Mouse (Mus musculus) lung, postnatal 25 days (tissue): ENCODE data around the gene Prss53.
"Not testable (repeated sequence)": the region's sequence is repeated elsewhere in the genome, so short reads cannot be mapped to it uniquely, and the experiment has no call there.

ENCODE experiments used
- DNase-seq: peaks from one replicate; pipeline ENCODE4 v3.0.0; 2022; ENCODE audit warnings: low spot score

Prss53 gene

DNA sequence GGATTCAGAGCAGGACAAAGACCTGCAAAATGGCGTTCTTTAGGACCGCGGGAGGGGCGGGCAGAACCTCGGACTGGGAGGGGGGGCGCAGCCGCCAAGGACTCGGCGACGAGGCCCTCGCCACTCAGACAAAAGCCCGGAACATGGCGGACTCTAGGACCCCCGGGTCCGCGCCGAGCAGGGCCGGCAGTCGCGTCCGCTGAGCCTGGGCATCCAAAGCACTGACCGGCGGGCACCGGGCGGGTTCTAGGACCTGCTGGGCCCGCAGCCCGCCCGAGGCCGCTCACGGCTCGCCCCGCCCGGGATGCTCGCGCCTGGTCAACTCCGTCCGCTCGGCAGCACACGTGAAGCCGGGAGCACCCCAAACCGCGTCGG lies 15.2 kb downstream of the Prss53 start:
- peak; percentile 93 for DNase-seq

DNA sequence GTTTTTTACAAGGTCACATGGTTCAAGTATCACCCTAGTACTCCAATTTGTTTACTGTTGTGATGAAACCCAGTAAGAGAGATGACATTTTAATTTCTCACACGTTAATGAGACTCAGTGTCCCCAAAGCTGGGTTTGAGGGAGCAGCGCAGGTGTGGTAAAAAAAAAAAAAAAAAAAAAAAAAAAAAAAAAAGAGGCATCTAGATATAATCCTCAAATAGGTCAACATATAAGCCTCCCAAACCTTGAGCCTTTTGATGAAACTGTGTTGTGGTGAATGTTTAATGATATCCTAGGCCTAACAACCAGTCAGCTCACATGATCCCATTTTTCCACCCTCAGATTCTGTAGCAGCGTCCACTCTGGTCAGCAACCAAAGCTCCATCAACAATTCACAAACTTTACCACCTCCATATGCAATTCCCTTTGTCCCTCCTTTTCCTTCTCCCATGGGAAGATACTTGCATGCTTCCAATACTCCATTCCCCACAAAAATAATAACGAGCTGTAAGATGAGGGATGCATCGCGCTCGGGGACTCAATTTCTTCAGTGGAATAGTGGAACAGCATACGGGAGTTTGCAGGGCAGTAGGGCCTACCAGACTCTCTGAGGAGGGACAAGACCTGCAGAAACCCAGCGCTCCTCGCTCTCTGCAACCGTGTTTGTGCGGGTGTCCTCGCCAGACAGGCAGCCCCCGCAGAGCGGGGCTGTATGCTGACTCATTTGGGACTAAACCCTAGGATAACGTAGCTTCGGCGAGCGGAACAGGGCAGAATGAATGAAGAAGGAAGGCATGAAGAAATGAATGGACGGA lies 15.8 kb downstream of the Prss53 start:
- no peak for DNase-seq

DNA sequence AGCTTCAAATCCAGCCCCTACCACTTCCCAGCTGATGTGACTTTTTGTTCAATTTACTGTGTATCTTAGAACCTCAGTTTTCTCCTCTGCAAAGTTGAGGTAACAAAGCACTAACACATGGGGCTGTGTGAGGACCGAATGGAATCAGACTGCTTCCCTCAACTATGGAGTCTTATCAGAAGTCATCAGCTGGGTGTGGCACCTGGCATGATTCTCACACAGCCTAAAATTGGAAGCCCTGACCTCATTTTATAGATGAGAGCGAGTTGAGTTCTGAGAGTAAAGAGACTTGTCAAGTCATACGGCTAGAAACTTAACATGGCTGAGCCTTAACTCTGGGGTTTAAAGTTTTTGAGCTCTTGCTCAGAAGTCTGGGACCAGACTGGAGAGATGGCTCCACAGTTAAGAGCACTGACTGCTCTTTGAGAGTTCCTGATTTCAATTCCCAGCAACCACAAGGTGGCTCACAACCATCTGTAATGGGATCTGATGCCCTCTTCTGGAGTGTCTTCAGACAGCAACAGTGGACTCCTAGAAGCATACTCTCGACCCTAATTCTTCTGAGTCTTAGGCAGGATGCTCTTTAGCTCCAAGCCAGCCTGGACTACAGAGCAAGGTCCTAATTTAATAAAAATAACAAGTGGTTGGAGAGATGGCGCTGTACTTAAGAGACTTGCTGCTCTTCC lies 20.5 kb downstream of the Prss53 start:
- no peak for DNase-seq

DNA sequence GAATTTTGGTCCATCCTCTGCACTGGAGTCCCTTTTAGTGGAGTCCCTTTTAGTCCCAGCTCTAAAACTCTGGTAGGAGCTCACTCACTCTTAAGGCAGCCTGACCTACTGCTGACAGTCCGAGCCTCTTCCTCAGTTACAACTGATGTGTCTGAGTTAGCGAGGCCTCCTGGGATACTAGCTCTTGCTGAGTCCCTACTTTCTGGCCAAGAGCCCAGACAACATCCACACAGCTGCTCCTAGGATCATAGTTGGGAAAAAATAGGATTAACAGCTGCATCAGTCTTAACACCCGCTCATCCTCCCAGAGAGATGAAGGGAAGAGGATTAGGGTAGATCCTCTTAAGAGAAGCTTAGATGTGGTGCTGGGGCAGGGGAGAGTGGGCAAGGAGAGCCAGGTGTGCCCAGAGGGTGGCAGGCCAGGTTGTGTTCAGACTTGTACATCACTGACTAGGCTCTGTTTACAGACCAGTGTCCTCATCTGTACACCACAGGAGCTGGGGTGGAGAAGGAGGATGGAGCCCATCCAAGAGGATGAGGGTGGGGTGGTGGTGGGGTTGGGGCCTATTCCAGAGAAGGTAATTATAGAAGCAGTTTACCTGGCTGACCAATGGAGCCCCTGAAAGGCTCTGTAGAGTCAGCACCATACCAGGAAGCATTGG lies 21.5 kb downstream of the Prss53 start:
- no peak for DNase-seq

DNA sequence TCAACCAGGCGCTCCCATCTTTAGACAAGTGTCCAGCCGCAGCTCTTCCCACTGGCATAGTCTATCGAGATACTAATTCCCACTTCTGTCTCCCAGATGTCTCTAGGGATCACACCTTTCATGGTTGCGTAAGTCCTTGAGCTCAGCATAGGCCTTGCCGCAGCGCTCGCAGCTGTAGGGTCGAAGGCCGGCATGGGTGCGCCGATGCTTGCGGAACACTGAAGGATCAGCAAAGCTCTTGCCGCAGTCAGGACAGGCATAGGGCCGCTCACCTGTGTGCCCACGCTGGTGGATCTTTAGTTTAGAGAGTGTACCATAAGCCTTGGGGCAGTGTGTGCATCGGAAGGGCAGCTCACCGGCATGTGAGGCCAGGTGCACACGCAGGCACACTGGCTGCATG lies 23.1 kb downstream of the Prss53 start:
- DNase-seq: no peak

DNA sequence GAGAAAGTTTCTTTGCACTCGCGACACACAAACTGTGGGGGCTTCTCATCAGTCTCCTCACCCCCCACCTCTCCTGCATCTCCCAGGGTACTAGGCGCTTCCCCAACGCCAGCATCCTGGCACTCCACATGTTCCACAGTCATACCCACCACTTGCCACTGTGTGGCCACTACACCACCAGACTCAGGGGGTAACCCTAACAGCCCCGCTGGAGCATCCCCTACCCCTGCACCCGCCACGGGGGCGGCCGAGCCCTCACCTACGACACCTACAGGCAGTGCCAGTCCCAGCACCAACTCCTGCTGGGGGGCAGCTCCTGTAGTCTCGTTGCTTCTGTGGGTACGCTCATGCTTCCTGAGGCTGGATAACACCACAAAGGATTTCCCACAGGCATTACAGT lies 24.3 kb downstream of the Prss53 start:
- DNase-seq: no peak

DNA sequence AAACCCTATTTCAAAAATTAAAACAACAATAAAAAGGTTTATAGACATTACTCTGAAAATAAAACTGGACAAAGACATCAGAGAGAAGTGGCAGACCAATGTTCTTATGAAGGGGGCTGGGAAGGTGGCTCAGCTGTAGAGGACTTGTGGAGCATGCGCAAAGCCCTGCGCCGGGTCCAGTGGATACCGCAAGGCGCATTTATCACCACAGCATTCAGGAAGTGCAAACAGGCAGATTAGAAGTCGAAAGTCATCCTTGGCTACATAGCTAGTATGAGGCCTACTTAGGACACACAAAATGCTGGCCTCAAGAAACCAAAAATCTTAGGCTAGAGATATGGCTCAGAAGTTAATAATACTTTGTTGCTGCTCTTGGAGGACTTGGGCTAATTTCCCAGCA lies 32.5 kb downstream of the Prss53 start:
- DNase-seq: no peak

DNA sequence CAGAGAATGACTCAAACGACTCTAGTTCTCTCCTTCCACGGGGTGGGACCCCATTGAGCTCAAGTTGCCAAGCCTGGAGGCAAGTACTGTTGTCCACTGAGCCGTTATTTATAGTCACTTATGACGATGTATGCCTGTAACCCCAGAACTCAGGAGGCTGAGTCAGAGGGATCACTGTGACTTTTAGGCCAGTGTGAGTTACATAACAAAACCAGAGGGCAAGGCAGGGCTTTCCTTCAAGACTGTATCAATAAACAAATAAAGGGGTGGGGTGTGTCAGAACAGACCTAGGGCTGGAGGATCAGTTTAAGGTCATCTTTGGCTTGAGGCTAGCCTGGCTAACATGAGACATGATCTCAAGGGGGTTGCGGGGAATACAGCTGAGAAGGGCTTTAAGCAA lies 39.9 kb downstream of the Prss53 start:
- DNase-seq: peak; percentile 31

DNA sequence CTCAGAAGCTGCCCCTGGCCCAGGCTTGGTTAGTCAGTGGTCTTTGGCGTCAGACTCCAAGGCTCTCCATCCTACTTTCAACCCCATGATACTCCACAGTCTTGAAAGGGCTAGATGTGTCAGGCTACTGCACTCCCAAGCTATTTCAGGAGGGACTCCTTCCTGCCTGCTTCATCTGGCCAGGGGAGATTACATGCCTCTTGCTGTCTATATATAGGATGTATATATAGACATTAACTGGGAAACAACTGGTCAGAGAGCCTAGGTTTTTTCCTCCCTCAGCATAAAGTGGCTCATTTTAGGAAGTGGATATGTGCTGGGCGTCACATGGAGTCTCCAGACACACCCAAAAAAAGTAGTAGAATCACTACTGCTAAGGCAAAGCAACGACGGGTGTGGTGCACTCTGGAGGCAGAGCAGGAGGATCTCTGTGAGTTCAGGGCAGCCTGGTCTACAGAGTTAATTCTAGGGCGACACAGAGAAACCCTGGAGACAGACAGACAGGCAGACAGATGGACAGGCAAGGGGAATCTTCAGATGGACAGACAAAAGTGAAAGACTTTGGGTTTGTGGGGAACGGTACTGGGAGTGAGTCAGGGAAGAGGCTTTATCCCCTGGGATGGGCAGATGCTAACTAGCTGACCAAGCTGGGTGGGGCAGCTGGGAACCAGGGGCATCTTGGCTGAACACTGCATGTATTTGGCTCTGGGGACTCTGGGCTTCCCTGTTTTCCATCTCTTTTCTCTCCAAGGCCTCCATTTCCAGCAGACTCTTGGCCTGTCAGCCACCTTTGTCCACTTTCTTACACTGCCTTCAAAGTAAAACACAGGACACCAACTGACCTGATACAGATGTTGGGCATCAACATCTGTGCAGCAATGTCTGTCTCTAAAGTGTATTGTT lies 40.5 kb downstream of the Prss53 start:
- no peak for DNase-seq

DNA sequence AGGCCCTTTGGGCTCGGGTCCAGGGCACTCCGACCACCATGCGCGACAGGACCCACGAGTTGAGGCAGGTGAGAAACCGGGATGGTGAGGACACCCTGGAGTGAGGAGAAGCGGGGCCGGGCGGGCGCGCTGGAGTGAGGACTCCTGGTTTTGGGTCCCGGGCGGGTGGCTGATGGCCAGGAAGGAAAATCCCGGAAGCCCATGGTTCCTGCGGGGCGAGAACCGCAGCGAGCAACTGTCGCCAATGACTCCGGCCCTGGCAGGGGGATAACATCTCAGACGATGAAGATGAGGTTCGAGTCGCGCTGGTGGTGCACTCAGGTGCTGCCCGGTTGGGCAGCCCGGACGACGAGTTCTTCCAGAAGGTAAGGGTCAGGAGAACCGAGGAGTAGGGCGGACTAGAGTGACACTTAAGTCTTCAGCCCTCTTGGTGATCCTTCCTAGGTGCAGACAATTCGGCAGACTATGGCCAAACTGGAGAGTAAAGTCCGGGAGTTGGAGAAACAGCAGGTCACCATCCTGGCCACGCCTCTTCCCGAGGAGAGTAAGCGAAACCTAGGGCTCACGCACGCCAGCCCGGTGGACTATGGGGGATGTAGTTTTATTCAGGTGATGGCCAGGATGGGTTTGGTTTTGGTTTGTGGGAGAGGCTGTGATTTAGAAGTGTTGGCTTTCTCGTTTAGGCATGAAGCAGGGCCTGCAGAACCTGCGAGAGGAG lies 48.6 kb downstream of the Prss53 start:
- peak; percentile 88 for DNase-seq

DNA sequence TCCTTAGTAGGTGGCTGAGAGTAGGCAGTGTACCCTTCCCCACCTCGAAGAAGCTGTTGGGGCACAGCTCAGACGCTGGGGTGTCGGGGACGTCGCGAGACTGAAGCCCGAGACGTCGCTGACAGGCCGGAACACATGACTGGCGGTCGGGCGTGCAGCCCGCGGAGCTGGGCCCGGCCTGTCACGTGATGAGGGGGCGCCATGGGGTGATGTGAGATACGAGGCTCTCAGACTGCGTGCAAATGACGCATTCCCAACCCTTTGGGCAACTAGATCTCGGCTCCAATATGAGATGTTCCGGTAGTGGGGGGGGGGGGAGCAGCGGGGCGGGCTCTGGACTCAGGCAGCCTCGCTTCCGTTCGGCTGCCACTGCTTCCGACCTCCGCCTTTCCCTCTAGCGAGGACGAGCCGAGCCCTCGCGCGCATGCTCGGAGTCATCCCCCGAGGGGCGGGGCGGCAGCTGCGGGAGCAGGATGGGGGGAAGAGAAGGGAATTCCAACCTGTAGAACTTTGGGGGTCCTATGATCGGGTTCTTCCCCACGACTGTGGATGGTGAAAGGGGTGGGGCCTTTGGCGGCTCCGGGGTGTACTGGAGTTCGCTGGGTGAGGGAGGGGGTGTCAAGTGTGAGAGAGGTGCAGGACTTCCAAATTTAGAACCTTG lies 49.3 kb downstream of the Prss53 start:
- DNase-seq: peak; percentile 94

DNA sequence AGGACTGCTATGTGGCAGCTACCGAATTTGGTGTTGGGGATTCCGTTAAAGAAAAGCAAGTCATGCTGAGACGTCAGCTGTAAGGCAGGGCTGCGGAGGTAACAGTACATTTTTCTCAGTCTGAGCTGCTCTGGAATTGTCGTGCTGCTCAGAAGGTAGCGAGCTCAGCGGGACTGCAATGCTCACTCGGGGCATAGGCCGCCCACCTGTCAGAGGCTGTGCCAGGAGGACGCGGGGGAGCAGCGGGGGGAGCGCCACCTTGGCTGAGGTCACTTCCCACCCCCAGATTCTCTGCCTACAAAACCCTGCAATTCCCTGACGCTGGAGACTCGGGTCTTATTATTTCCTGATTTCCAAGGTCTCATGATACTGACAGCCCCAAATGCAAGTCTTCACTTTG lies 49.9 kb downstream of the Prss53 start:
- DNase-seq: no peak

DNA sequence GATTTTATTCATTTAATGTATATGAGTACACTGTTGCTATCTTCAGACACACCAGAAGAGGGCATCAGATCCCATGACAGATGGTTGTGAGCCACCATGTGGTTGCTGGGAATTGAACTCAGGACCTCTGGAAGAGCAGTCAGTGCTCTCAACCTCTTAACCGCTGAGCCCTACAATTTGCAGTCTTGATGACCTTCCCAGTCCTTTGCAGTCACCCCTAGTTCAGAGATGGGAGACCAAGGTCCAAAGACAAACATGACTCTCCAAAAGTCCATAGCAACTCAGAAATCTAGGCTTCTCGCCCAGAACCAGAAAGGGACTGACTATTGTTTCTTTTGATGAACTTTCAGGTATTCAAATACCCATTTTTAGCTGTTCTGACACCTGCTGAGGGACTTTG lies 50.7 kb downstream of the Prss53 start:
- DNase-seq: not testable (repeated sequence)

DNA sequence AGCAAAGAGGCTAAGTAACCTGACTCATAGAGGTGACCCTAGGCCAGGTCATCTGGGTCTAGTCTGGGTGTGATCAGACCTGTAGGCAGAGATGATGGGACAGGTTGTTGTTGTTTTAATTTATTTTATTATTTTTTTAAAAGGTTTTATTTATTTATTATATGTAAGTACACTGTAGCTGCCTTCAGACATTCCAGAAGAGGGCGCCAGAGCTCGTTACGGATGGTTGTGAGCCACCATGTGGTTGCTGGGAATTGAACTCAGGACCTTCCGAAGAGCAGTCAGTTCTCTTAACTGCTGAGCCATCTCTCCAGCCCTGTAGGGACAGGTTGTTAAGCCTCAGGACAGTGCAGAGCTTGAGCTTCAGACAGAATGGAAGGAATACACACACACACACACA lies 52.9 kb downstream of the Prss53 start:
- not testable (repeated sequence) for DNase-seq

DNA sequence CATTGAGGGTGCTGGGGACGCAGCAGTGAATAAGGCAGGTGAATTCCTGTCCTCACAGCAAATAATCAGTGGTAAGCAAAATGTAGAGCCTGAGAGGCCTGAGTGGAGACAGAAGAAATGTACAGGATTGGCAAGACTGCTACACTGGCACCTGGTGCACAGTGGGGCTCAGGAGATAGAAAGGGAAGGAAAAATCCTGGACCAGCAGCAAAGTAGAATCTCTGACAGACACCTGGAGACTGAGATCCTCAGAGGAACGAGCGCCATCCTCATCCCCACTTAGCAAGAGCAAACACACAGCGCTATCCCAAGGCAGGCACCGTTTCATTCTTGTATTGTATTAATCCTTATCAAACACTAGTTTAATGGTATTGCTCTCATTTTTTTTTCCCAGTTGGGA lies 53.3 kb downstream of the Prss53 start:
- DNase-seq: no peak
